Mouse (Mus musculus) liver, embryonic 12.5 days (tissue): Measurements from ENCODE around the gene Gm35315. TPM values are rescaled to one million over a fixed set of nuclear protein-coding genes. Genes with fewer than 3 reads are reported as not detected.
"Not testable (repeated sequence)": the region's sequence is repeated elsewhere in the genome, so short reads cannot be mapped to it uniquely, and the experiment has no call there.

ENCODE experiments used
- ATAC-seq: fragments of 200-750 bp; cut with Nextera tagmentation; 2 replicates; pipeline ENCODE4 v1.8.0; 2017; ENCODE audit warnings: moderate number of reproducible peaks, mild to moderate bottlenecking, moderate library complexity
- H3K27ac ChIP-seq: fragments of 300-500 bp; sonication (generic); 2 replicates; pipeline ENCODE4 v1.5.1; 2016; ENCODE audit warnings: mild to moderate bottlenecking
- H3K27me3 ChIP-seq: fragments of 300-500 bp; sonication (generic); replicated peaks from 2 replicates; pipeline ENCODE4 v1.6.1; 2016; ENCODE audit warnings: mild to moderate bottlenecking, moderate library complexity
- H3K36me3 ChIP-seq: fragments of 300-500 bp; sonication (generic); 2 replicates; pipeline ENCODE4 v1.6.1; 2016; ENCODE audit warnings: mild to moderate bottlenecking, moderate library complexity
- H3K4me1 ChIP-seq: fragments of 300-500 bp; sonication (generic); 2 replicates; pipeline ENCODE4 v1.6.1; 2016
- H3K4me2 ChIP-seq: fragments of 300-500 bp; sonication (generic); 2 replicates; pipeline ENCODE4 v1.6.1; 2016; ENCODE audit warnings: mild to moderate bottlenecking, moderate library complexity
- H3K4me3 ChIP-seq: fragments of 300-500 bp; sonication (generic); 2 replicates; pipeline ENCODE4 v1.5.1; 2016; ENCODE audit warnings: mild to moderate bottlenecking, moderate library complexity
- H3K9ac ChIP-seq: fragments of 300-500 bp; sonication (generic); 2 replicates; pipeline ENCODE4 v1.6.1; 2016; ENCODE audit warnings: mild to moderate bottlenecking, moderate library complexity
- H3K9me3 ChIP-seq: fragments of 300-500 bp; sonication (generic); replicated peaks from 2 replicates; pipeline ENCODE4 v1.6.1; 2016; ENCODE audit warnings: mild to moderate bottlenecking, moderate library complexity
- WGBS: fragments of 180-500 bp; shearing (Covaris S2); methylation state at CpG from one replicate; pipeline ENCODE4 v1.1.7; 2016; ENCODE audit not compliant: insufficient replicate concordance; 5-methylcytosine and 5-hydroxymethylcytosine counted together
- polyA plus RNA-seq: library from polyadenylated mRNA; unstranded; fragments of >200 nt; fragmentation: Nextera tagmentation; extraction: Ambion mirVana; gene quantifications from 2 replicates; pipeline ENCODE4 v1.2.1, GENCODE M21; 2016

Gm35315 gene
- 1.8 and 2.4 TPM in 2 replicates for polyA plus RNA-seq

GRCm38 (mm10) chr5:110094030-110094846 lies at the start of gene Gm35315:
TSS of gene Gm35315 (minus strand) at chr5:110094420.
- under 1% methylated on average over 25 of the region's 25 CpGs for WGBS
- no peaks in the 10 kb centered on the region for H3K9me3 ChIP-seq
- peaks cover 19% of the 10 kb centered on the region for H3K4me1 ChIP-seq
- H3K27me3 ChIP-seq, result peaks cover 7% of the 10 kb centered on the region; the same call in 1 of the 2 replicates
- H3K27ac ChIP-seq, result peak within 1 kb of the TSS; percentile 85
- peak within 1 kb of the TSS; percentile 83 for H3K4me2 ChIP-seq
- H3K4me3 ChIP-seq, result peak within 1 kb of the TSS; percentile 59
- H3K36me3 ChIP-seq, result no peaks in the 10 kb centered on the region
- H3K9ac ChIP-seq, result peak within 1 kb of the TSS; percentile 69
- ATAC-seq, result peak; percentile 97

DNA sequence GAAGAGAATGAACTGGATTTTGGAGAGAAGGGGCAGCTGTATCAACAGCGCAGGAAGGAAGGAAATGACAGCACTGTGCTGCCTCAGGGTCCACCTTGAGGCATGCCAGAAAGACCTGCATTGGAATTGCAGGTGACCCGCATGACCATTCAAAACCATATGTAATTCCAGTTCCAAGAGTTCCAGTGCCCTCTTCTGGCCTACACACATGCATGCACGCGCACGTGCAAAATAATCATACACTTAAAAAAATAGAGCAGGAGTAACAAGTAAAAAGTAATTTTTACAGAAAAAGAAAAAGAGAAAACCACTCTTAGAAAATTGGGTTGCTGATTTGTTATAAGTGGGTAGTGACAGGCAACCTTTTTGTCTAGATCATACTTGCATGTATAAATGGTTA lies 48.8 kb upstream of the Gm35315 start:
- H3K36me3 ChIP-seq, result peaks cover 91% of the 10 kb centered on the region

GRCm38 (mm10) chr5:110142309-110142708 lies 48.1 kb upstream of the Gm35315 start:
- Histone ChIP-seq H3K4me2 (no peak overlapping the region), H3K36me3 (peaks cover 87% of the 10 kb centered on the region), H3K27me3 (no peaks in the 10 kb centered on the region), H3K4me1 (peaks cover 11% of the 10 kb centered on the region), H3K27ac (no peak overlapping the region), H3K4me3 (no peak overlapping the region), H3K9ac (no peak overlapping the region), H3K9me3 (no peaks in the 10 kb centered on the region)
- ATAC-seq, result no peak
- 78% methylated on average over 2 of the region's 2 CpGs for WGBS

More for the DNA sequence above, 48.8 kb upstream of the Gm35315 start:
- no peak for ATAC-seq
- H3K27me3 ChIP-seq, result no peaks in the 10 kb centered on the region
- H3K27ac ChIP-seq, result no peak overlapping the region
- H3K4me3 ChIP-seq, result no peak overlapping the region
- 87% methylated on average over 5 of the region's 5 CpGs for WGBS
- no peak overlapping the region for H3K9ac ChIP-seq
- H3K4me2 ChIP-seq, result no peak overlapping the region
- H3K9me3 ChIP-seq, result no peaks in the 10 kb centered on the region
- H3K4me1 ChIP-seq, result peaks cover 7% of the 10 kb centered on the region

- H3K9ac ChIP-seq, result no peak overlapping the region
- ATAC-seq, result no peak
- H3K4me3 ChIP-seq, result no peak overlapping the region
- WGBS, result 77% methylated on average over 7 of the region's 7 CpGs
- no peak overlapping the region for H3K27ac ChIP-seq
- H3K27me3 ChIP-seq, result no peaks in the 10 kb centered on the region
- peaks cover 23% of the 10 kb centered on the region for H3K4me1 ChIP-seq
- peaks cover 71% of the 10 kb centered on the region for H3K36me3 ChIP-seq
- no peaks in the 10 kb centered on the region for H3K9me3 ChIP-seq
- H3K4me2 ChIP-seq, result no peak overlapping the region
Measured at GRCm38 (mm10) chr5:110140424-110140823, 46.2 kb upstream of the Gm35315 start.

DNA sequence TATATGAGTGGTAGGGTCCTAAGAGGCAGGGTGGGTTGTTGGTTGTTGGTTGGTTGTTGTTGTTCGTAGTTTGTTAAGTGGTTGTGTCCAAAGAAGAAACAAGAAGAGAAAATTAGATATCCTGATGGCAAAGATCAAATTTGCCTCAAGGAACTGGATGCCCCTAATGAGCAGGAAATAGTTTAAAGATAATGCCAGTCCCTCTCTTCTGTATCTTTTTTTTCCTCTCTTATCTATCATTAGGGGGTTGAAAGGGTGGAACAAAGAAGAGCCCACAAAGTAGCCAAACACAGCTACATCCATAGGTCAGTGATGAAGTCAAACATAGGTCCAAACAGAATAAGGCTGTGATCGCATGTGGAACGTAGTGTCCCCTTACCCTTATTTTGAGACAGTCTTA lies 45.1 kb upstream of the Gm35315 start:
- H3K27me3 ChIP-seq, result no peaks in the 10 kb centered on the region
- no peak overlapping the region for H3K9ac ChIP-seq
- no peak for ATAC-seq
- no peak overlapping the region for H3K4me3 ChIP-seq
- 94% methylated on average over 3 of the region's 3 CpGs for WGBS
- no peak overlapping the region for H3K27ac ChIP-seq
- H3K4me2 ChIP-seq, result no peak overlapping the region
- H3K36me3 ChIP-seq, result peaks cover 60% of the 10 kb centered on the region
- H3K9me3 ChIP-seq, result no peaks in the 10 kb centered on the region
- H3K4me1 ChIP-seq, result peaks cover 23% of the 10 kb centered on the region

- no peak overlapping the region for H3K4me3 ChIP-seq
- no peak overlapping the region for H3K4me2 ChIP-seq
- H3K36me3 ChIP-seq, result peaks cover 45% of the 10 kb centered on the region
- 87% methylated on average over 3 of the region's 3 CpGs for WGBS
- peaks cover 23% of the 10 kb centered on the region for H3K4me1 ChIP-seq
- no peaks in the 10 kb centered on the region for H3K27me3 ChIP-seq
- no peak overlapping the region for H3K27ac ChIP-seq
- ATAC-seq, result no peak
- H3K9ac ChIP-seq, result no peak overlapping the region
- 0 out of 2 replicates have a peak, but pooled peaks cover 5% of the 10 kb centered on the region for H3K9me3 ChIP-seq
Measured at GRCm38 (mm10) chr5:110137816-110138215, 43.6 kb upstream of the Gm35315 start.

GRCm38 (mm10) chr5:110136087-110136464 lies 41.9 kb upstream of the Gm35315 start:
- Histone ChIP-seq H3K4me1 (peaks cover 23% of the 10 kb centered on the region), H3K27me3 (no peaks in the 10 kb centered on the region), H3K36me3 (peaks cover 34% of the 10 kb centered on the region), H3K9ac (peak overlapping the region; percentile 91), H3K4me3 (peak overlapping the region; percentile 91), H3K9me3 (0 out of 2 replicates have a peak, but pooled peaks cover 5% of the 10 kb centered on the region), H3K27ac (peak overlapping the region; percentile 92), H3K4me2 (peak overlapping the region; percentile 81)
- ATAC-seq, result no peak
- 4% methylated on average over 18 of the region's 18 CpGs for WGBS

- peaks cover 31% of the 10 kb centered on the region for H3K36me3 ChIP-seq
- ATAC-seq, result peak; percentile 100
- H3K27me3 ChIP-seq, result no peaks in the 10 kb centered on the region
- peak within 1 kb of the TSS; percentile 91 for H3K9ac ChIP-seq
- H3K4me3 ChIP-seq, result peak within 1 kb of the TSS; percentile 91
- peak within 1 kb of the TSS; percentile 92 for H3K27ac ChIP-seq
- H3K4me2 ChIP-seq, result peak within 1 kb of the TSS; percentile 81
- WGBS, result 4% methylated on average over 46 of the region's 46 CpGs
- H3K4me1 ChIP-seq, result peaks cover 23% of the 10 kb centered on the region
- 0 out of 2 replicates have a peak, but pooled peaks cover 9% of the 10 kb centered on the region for H3K9me3 ChIP-seq
Measured at GRCm38 (mm10) chr5:110135293-110136086, 41.3 kb upstream of the Gm35315 start, which contains the start of gene Chfr. TSS of gene Chfr (plus strand) at chr5:110135842.

DNA sequence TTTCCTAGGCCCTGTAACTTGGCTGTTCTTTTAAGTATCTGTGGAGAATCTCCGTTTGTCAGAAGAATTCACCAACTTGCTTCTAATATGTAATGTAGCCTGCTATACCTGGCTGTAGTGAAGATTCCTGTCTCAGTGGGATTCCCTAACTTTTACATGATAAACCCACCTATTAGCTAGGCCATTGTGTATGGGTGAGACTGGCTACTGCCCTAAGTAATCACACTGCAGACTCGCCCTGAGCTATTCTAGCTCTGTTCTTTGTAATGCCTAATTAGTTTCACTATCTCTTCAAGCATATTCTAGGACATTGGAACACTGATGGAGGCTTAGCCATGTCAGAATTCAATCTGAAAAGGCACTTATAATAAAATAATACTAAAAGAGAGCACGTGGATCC lies 28.2 kb upstream of the Gm35315 start:
- H3K9me3 ChIP-seq, H3K4me3 ChIP-seq, H3K9ac ChIP-seq, H3K4me2 ChIP-seq, H3K27me3 ChIP-seq, H3K27ac ChIP-seq, H3K4me1 ChIP-seq, ATAC-seq: not testable (repeated sequence)
- 65% methylated on average over 3 of the region's 3 CpGs for WGBS
- peaks cover 59% of the 10 kb centered on the region for H3K36me3 ChIP-seq

DNA sequence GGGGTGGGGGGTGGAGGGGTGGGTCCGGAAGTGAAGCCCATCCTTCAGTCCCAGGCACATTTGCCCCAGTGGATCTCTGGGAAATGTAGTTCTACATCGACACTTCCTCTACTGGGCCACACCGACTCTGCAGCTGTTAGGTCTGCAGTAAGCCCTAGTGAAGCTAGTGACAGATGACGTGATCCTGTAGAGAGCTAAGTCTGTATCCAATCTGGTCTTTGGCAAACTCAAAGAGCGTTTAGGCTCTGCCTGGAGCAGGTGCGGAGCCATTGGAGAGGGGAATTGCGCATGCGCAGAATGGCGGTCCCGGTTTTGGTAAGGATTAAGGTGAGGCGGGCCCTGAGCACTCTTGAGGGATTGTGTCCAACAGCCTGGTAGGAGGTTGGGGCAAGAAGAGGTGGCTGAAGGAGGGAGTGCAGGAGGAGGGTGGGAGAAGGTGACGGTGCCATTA lies 15.8 kb upstream of the Gm35315 start, which contains the start of gene Zfp605:
Gene Zfp605 (plus strand): TSS at position 102 of the 451 bp plus-strand sequence.
- no peaks in the 10 kb centered on the region for H3K27me3 ChIP-seq
- H3K4me2 ChIP-seq, result peak within 1 kb of the TSS; percentile 76
- H3K9me3 ChIP-seq, result no peaks in the 10 kb centered on the region
- H3K4me3 ChIP-seq, result peak within 1 kb of the TSS; percentile 71
- peak within 1 kb of the TSS; percentile 96 for H3K27ac ChIP-seq
- ATAC-seq, result peak; percentile 50
- WGBS, result under 1% methylated on average over 12 of the region's 12 CpGs
- peaks cover 32% of the 10 kb centered on the region for H3K4me1 ChIP-seq
- H3K36me3 ChIP-seq, result peaks cover 40% of the 10 kb centered on the region
- H3K9ac ChIP-seq, result peak within 1 kb of the TSS; percentile 76

- Histone ChIP-seq H3K9me3 (no peaks in the 10 kb centered on the region), H3K27me3 (no peaks in the 10 kb centered on the region), H3K9ac (peak overlapping the region; percentile 86; the same call in 1 of the 2 replicates), H3K27ac (peak overlapping the region; percentile 96), H3K4me2 (peak overlapping the region; percentile 97), H3K4me1 (peaks cover 32% of the 10 kb centered on the region), H3K36me3 (peaks cover 45% of the 10 kb centered on the region), H3K4me3 (peak overlapping the region; percentile 86)
- 0% methylated on average over 7 of the region's 7 CpGs for WGBS
- no peak for ATAC-seq
Measured at GRCm38 (mm10) chr5:110108305-110108628, 14.0 kb upstream of the Gm35315 start.
